Mouse (Mus musculus): ENCODE measurements around the gene Rabgap1. TPM values are rescaled to one million over a fixed set of nuclear protein-coding genes. Genes with fewer than 3 reads are reported as not detected.

Rabgap1 gene
- polyA plus RNA-seq, 1 experiment from 2014 or later = 6.2 TPM

GRCm38 (mm10) chr2:37566035-37566434 lies 123.0 kb downstream of the Rabgap1 start:
- H3K36me3 ChIP-seq (replicated peaks; ENCODE audit: insufficient read depth, low read length) = peaks cover 42% of the 10 kb centered on the region
- TF ChIP-seq EP300 (IDR thresholded peaks at IDR 0.05; ENCODE audit: low read depth) (no peak), CTCF (IDR thresholded peaks at IDR 0.05; ENCODE audit: low read depth) (no peak)
- H3K27me3 ChIP-seq (ENCODE audit: insufficient read depth, low read length) = no peaks in the 10 kb centered on the region
- H3K4me2 ChIP-seq (ENCODE audit: low read depth, low read length) = no peak overlapping the region
- ATAC-seq (no peak), DNase-seq (no peak)
- H3K4me1 ChIP-seq (ENCODE audit: insufficient read depth) = peaks cover 7% of the 10 kb centered on the region
- H3K9ac ChIP-seq (replicated peaks) = no peak overlapping the region
- H3K4me3 ChIP-seq (ENCODE audit: low read depth, low read length) = no peak overlapping the region
- 35% methylated on average over 1 of the region's 1 CpGs for WGBS (ENCODE audit: insufficient replicate concordance)
- no peaks in the 10 kb centered on the region for H3K9me3 ChIP-seq (ENCODE audit: low read length)
- H3K27ac ChIP-seq (ENCODE audit: low read depth) = no peak overlapping the region

GRCm38 (mm10) chr2:37569888-37570287 lies 126.8 kb downstream of the Rabgap1 start:
- 54% methylated on average over 5 of the region's 5 CpGs for WGBS (ENCODE audit: insufficient replicate concordance)

GRCm38 (mm10) chr2:37570703-37571102 lies 127.6 kb downstream of the Rabgap1 start:
- Histone ChIP-seq H3K9ac (replicated peaks) (no peak overlapping the region), H3K9me3 (ENCODE audit: low read length) (no peaks in the 10 kb centered on the region), H3K27me3 (ENCODE audit: insufficient read depth, low read length) (no peaks in the 10 kb centered on the region), H3K27ac (ENCODE audit: low read depth) (peak overlapping the region; percentile 30), H3K4me3 (ENCODE audit: low read depth, low read length) (no peak overlapping the region), H3K4me1 (ENCODE audit: insufficient read depth) (peaks cover 12% of the 10 kb centered on the region), H3K4me2 (ENCODE audit: low read depth, low read length) (no peak overlapping the region), H3K36me3 (replicated peaks; ENCODE audit: insufficient read depth, low read length) (peaks cover 9% of the 10 kb centered on the region; the same call in 1 of the 2 replicates)
- WGBS (ENCODE audit: insufficient replicate concordance) = 66% methylated on average over 2 of the region's 2 CpGs
- DNase-seq = no peak
- TF ChIP-seq EP300 (IDR thresholded peaks at IDR 0.05; ENCODE audit: low read depth) (no peak), CTCF (IDR thresholded peaks at IDR 0.05; ENCODE audit: low read depth) (no peak)
- peak; percentile 89 for ATAC-seq

More at GRCm38 (mm10) chr2:37569888-37570287, 126.8 kb downstream of the Rabgap1 start:
- Histone ChIP-seq H3K4me3 (ENCODE audit: low read depth, low read length) (no peak overlapping the region), H3K27ac (ENCODE audit: low read depth) (peak overlapping the region; percentile 2; the same call in 1 of the 2 replicates), H3K4me2 (ENCODE audit: low read depth, low read length) (no peak overlapping the region), H3K9me3 (ENCODE audit: low read length) (no peaks in the 10 kb centered on the region), H3K27me3 (ENCODE audit: insufficient read depth, low read length) (no peaks in the 10 kb centered on the region), H3K4me1 (ENCODE audit: insufficient read depth) (peaks cover 12% of the 10 kb centered on the region), H3K9ac (replicated peaks) (no peak overlapping the region), H3K36me3 (replicated peaks; ENCODE audit: insufficient read depth, low read length) (peaks cover 13% of the 10 kb centered on the region)
- ATAC-seq (no peak), DNase-seq (peak; percentile 21)
- TF ChIP-seq EP300 (IDR thresholded peaks at IDR 0.05; ENCODE audit: low read depth) (no peak), CTCF (IDR thresholded peaks at IDR 0.05; ENCODE audit: low read depth) (no peak)

- DNase-seq (no peak), ATAC-seq (no peak)
- H3K4me3 ChIP-seq (ENCODE audit: low read depth, low read length) = no peak overlapping the region
- TF ChIP-seq CTCF (IDR thresholded peaks at IDR 0.05; ENCODE audit: low read depth) = no peak
- TF ChIP-seq EP300 (IDR thresholded peaks at IDR 0.05; ENCODE audit: low read depth) = no peak
- 65% methylated on average over 2 of the region's 2 CpGs for WGBS (ENCODE audit: insufficient replicate concordance)
- H3K4me1 ChIP-seq (ENCODE audit: insufficient read depth) = peaks cover 12% of the 10 kb centered on the region
- H3K4me2 ChIP-seq (ENCODE audit: low read depth, low read length) = no peak overlapping the region
- H3K27me3 ChIP-seq (ENCODE audit: insufficient read depth, low read length) = no peaks in the 10 kb centered on the region
- no peak overlapping the region for H3K27ac ChIP-seq (ENCODE audit: low read depth)
- H3K9ac ChIP-seq (replicated peaks) = no peak overlapping the region
- no peaks in the 10 kb centered on the region for H3K9me3 ChIP-seq (ENCODE audit: low read length)
- peaks cover 9% of the 10 kb centered on the region for H3K36me3 ChIP-seq (replicated peaks; ENCODE audit: insufficient read depth, low read length)
These were observed 129.1 kb downstream of the Rabgap1 start for GRCm38 (mm10) chr2:37572141-37572540.

GRCm38 (mm10) chr2:37576661-37577060 lies 133.6 kb downstream of the Rabgap1 start:
- TF ChIP-seq EP300 (IDR thresholded peaks at IDR 0.05; ENCODE audit: low read depth) = no peak
- TF ChIP-seq CTCF (IDR thresholded peaks at IDR 0.05; ENCODE audit: low read depth) = no peak
- no peaks in the 10 kb centered on the region for H3K9me3 ChIP-seq (ENCODE audit: low read length)
- H3K4me3 ChIP-seq (ENCODE audit: low read depth, low read length) = no peak overlapping the region
- DNase-seq (no peak), ATAC-seq (no peak)
- 84% methylated on average over 1 of the region's 1 CpGs for WGBS (ENCODE audit: insufficient replicate concordance)
- no peak overlapping the region for H3K9ac ChIP-seq (replicated peaks)
- peaks cover 1% of the 10 kb centered on the region; the same call in 1 of the 2 replicates for H3K4me1 ChIP-seq (ENCODE audit: insufficient read depth)
- no peaks in the 10 kb centered on the region for H3K27me3 ChIP-seq (ENCODE audit: insufficient read depth, low read length)
- H3K36me3 ChIP-seq (replicated peaks; ENCODE audit: insufficient read depth, low read length) = peaks cover 9% of the 10 kb centered on the region
- no peak overlapping the region for H3K27ac ChIP-seq (ENCODE audit: low read depth)
- H3K4me2 ChIP-seq (ENCODE audit: low read depth, low read length) = no peak overlapping the region

- ATAC-seq (no peak), DNase-seq (no peak)
- 61% methylated on average over 2 of the region's 2 CpGs for WGBS (ENCODE audit: insufficient replicate concordance)
- H3K27ac ChIP-seq (ENCODE audit: low read depth) = no peak overlapping the region
- TF ChIP-seq CTCF (IDR thresholded peaks at IDR 0.05; ENCODE audit: low read depth) (no peak), EP300 (IDR thresholded peaks at IDR 0.05; ENCODE audit: low read depth) (no peak)
- peaks cover 9% of the 10 kb centered on the region for H3K36me3 ChIP-seq (replicated peaks; ENCODE audit: insufficient read depth, low read length)
- no peaks in the 10 kb centered on the region for H3K27me3 ChIP-seq (ENCODE audit: insufficient read depth, low read length)
- no peaks in the 10 kb centered on the region; the same call in 1 of the 2 replicates for H3K4me1 ChIP-seq (ENCODE audit: insufficient read depth)
- no peak overlapping the region for H3K4me2 ChIP-seq (ENCODE audit: low read depth, low read length)
- no peak overlapping the region for H3K9ac ChIP-seq (replicated peaks)
- no peaks in the 10 kb centered on the region for H3K9me3 ChIP-seq (ENCODE audit: low read length)
- H3K4me3 ChIP-seq (ENCODE audit: low read depth, low read length) = no peak overlapping the region
These were observed 135.1 kb downstream of the Rabgap1 start for GRCm38 (mm10) chr2:37578185-37578584.

GRCm38 (mm10) chr2:37587919-37588318 lies 144.8 kb downstream of the Rabgap1 start:
- no peaks in the 10 kb centered on the region; the same call in 1 of the 2 replicates for H3K36me3 ChIP-seq (replicated peaks; ENCODE audit: insufficient read depth, low read length)
- no peak overlapping the region for H3K4me3 ChIP-seq (ENCODE audit: low read depth, low read length)
- H3K4me1 ChIP-seq (ENCODE audit: insufficient read depth) = no peaks in the 10 kb centered on the region
- H3K27ac ChIP-seq (ENCODE audit: low read depth) = peak overlapping the region; percentile 31
- DNase-seq (no peak), ATAC-seq (peak; percentile 91)
- no peaks in the 10 kb centered on the region for H3K27me3 ChIP-seq (ENCODE audit: insufficient read depth, low read length)
- H3K9me3 ChIP-seq (ENCODE audit: low read length) = no peaks in the 10 kb centered on the region
- TF ChIP-seq CTCF (IDR thresholded peaks at IDR 0.05; ENCODE audit: low read depth) (no peak), EP300 (IDR thresholded peaks at IDR 0.05; ENCODE audit: low read depth) (no peak)
- H3K9ac ChIP-seq (replicated peaks) = no peak overlapping the region
- no peak overlapping the region for H3K4me2 ChIP-seq (ENCODE audit: low read depth, low read length)

Other genes starting within 250 kb of the Rabgap1 start
- not detected in 2 replicates for gene Olfr366, start 231.7 kb upstream of the Rabgap1 start, polyA plus RNA-seq (2015; fragmentation: Nextera tagmentation; extraction: Ambion mirVana)
- gene Olfr368, start 116.8 kb upstream of the Rabgap1 start, polyA plus RNA-seq (2015; fragmentation: Nextera tagmentation; extraction: Ambion mirVana) = not detected in 2 replicates
- gene Pdcl, start 83.9 kb upstream of the Rabgap1 start, polyA plus RNA-seq (2015; fragmentation: Nextera tagmentation; extraction: Ambion mirVana) = 12.7 and 13.7 TPM in 2 replicates
- 2.7 and 3.0 TPM in 2 replicates for gene Rc3h2, start 20.4 kb upstream of the Rabgap1 start, polyA plus RNA-seq (2015; fragmentation: Nextera tagmentation; extraction: Ambion mirVana)
- 0.83 and 1.4 TPM in 2 replicates for gene Zbtb26, start 144 bp upstream of the Rabgap1 start, polyA plus RNA-seq (2015; fragmentation: Nextera tagmentation; extraction: Ambion mirVana)
- 1.3 and 1.4 TPM in 2 replicates for gene Zbtb6, start 108 bp upstream of the Rabgap1 start, polyA plus RNA-seq (2015; fragmentation: Nextera tagmentation; extraction: Ambion mirVana)
- gene Gpr21, start 73.1 kb downstream of the Rabgap1 start, polyA plus RNA-seq (2015; fragmentation: Nextera tagmentation; extraction: Ambion mirVana) = 0.08 and 0.09 TPM in 2 replicates

All from liver, postnatal 0 days (tissue).